Mouse (Mus musculus): ENCODE measurements around the gene Wdr86. TPM values are rescaled to one million over a fixed set of nuclear protein-coding genes. Genes with fewer than 3 reads are reported as not detected.

Wdr86 gene
- total RNA-seq, 2 experiments from 2014 or later: not detected

- no peak for TF ChIP-seq CTCF (IDR thresholded peaks at IDR 0.05)
These were observed 19.2 kb upstream of the Wdr86 start for GRCm38 (mm10) chr5:24749731-24750130.

GRCm38 (mm10) chr5:24747533-24747932 is 17.0 kb upstream of the Wdr86 start:
- no peak for DNase-seq
- Histone ChIP-seq H3K4me3 (no peak overlapping the region), H3K27ac (peak overlapping the region; percentile 61)
- TF ChIP-seq CTCF (IDR thresholded peaks at IDR 0.05): no peak
- intact Hi-C loops (cut with DNase I): no loop called here

More at GRCm38 (mm10) chr5:24749731-24750130, 19.2 kb upstream of the Wdr86 start:
- peak overlapping the region; percentile 95 for H3K27ac ChIP-seq
- DNase-seq: no peak
- peak overlapping the region; percentile 81; the same call in 1 of the 2 replicates for H3K4me3 ChIP-seq
- intact Hi-C loops (cut with DNase I): loop anchor here (1.0 to 2.0 kb wide), 2 partner anchors 64 to 73 kb away; partner anchors contain the start of gene Nub1

- intact Hi-C loops (cut with DNase I): no loop called here
- DNase-seq: no peak
- no peak overlapping the region for H3K27ac ChIP-seq
- no peak overlapping the region for H3K4me3 ChIP-seq
- no peak for TF ChIP-seq CTCF (IDR thresholded peaks at IDR 0.05)
These were observed 13.4 kb upstream of the Wdr86 start for GRCm38 (mm10) chr5:24743956-24744355.

GRCm38 (mm10) chr5:24741172-24741885 is 10.8 kb upstream of the Wdr86 start:
- intact Hi-C loops (cut with DNase I): no loop called here
- H3K27ac ChIP-seq: no peak overlapping the region

GRCm38 (mm10) chr5:24739141-24739753 is 8.7 kb upstream of the Wdr86 start:
- Histone ChIP-seq H3K4me3 (peak overlapping the region; percentile 53), H3K27ac (peak overlapping the region; percentile 71)
- no peak for TF ChIP-seq CTCF (IDR thresholded peaks at IDR 0.05)
- peak; percentile 75 for DNase-seq
- intact Hi-C loops (cut with DNase I): no loop called here

More at GRCm38 (mm10) chr5:24741172-24741885, 10.8 kb upstream of the Wdr86 start:
- TF ChIP-seq CTCF (IDR thresholded peaks at IDR 0.05): no peak
- no peak overlapping the region for H3K4me3 ChIP-seq
- DNase-seq: no peak

GRCm38 (mm10) chr5:24738517-24738916 is 8.0 kb upstream of the Wdr86 start:
- no peak for DNase-seq
- no peak for TF ChIP-seq CTCF (IDR thresholded peaks at IDR 0.05)
- Histone ChIP-seq H3K4me3 (no peak overlapping the region), H3K27ac (peak overlapping the region; percentile 71; the same call in 1 of the 2 replicates)
- intact Hi-C loops (cut with DNase I): no loop called here

- Histone ChIP-seq H3K4me3 (no peak overlapping the region), H3K27ac (no peak overlapping the region)
- DNase-seq: no peak
- intact Hi-C loops (cut with DNase I): no loop called here
- no peak for TF ChIP-seq CTCF (IDR thresholded peaks at IDR 0.05)
These were observed 7.1 kb upstream of the Wdr86 start for GRCm38 (mm10) chr5:24737595-24737994.

- no peak for DNase-seq
- intact Hi-C loops (cut with DNase I): no loop called here
- no peak for TF ChIP-seq CTCF (IDR thresholded peaks at IDR 0.05)
- H3K27ac ChIP-seq: no peak overlapping the region
- no peak overlapping the region for H3K4me3 ChIP-seq
These were observed 3.4 kb upstream of the Wdr86 start for GRCm38 (mm10) chr5:24733771-24734426.

- TF ChIP-seq CTCF (IDR thresholded peaks at IDR 0.05): no peak
- no peak overlapping the region for H3K27ac ChIP-seq
These were observed 2.6 kb upstream of the Wdr86 start for GRCm38 (mm10) chr5:24733134-24733533.

GRCm38 (mm10) chr5:24730986-24731385 is 459 bp upstream of the Wdr86 start:
- Histone ChIP-seq H3K4me3 (peak overlapping the region; percentile 64), H3K27ac (no peak overlapping the region)
- no peak for DNase-seq
- TF ChIP-seq CTCF (IDR thresholded peaks at IDR 0.05): no peak
- intact Hi-C loops (cut with DNase I): no loop called here

More at GRCm38 (mm10) chr5:24733134-24733533, 2.6 kb upstream of the Wdr86 start:
- DNase-seq: no peak
- no peak overlapping the region for H3K4me3 ChIP-seq
- intact Hi-C loops (cut with DNase I): no loop called here

- Histone ChIP-seq H3K27ac (no peak overlapping the region), H3K4me3 (peak overlapping the region; percentile 64)
These were observed 585 bp downstream of the Wdr86 start for GRCm38 (mm10) chr5:24729797-24730487.

More at GRCm38 (mm10) chr5:24729797-24730487, 585 bp downstream of the Wdr86 start:
- DNase-seq: no peak
- intact Hi-C loops (cut with DNase I): no loop called here
- TF ChIP-seq CTCF (IDR thresholded peaks at IDR 0.05): no peak

All from gastrocnemius, adult 2 months (tissue).